Mouse (Mus musculus): ENCODE results near the gene Fam189b.

Fam189b gene

DNA sequence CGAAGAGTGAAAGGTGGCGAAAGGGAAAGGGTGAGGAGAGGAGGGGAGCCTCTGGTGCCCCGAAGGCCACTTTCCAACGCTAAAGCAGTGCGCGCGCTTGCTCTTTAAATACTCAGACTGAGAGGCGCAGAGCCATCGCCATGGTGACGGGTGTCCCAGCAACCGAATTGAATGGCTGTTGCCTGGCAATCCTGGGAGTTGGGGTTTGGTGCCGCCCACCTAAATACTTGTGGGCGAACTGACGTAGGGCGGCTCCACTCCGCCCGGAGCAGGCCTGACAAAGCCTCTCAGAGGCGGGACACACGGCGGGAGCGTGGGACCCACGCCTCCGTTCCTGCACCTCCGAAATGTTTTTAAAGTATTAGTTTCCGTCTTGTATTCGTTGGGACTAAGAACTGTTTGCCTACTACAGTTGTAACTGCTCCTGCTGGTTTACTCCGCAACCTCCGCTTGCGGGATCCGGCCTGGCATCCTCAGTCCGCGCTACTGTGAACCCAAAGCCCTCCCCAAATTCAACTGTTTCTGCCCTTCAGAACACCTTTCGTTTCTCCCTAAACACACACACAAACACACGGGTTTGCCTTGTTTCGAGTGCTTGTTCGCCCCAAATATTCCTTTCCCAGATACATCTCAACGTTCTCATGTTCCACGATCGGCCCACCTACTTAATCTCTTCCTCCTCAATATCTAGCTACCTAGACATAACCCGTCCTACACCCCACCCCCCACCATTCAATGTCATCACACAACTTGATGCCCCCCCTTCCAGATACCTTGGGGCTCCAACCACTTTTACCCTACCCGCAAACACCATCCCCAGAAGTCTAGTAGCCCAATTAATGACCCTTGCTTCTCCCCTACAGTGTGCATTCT, 44.6 kb downstream of the Fam189b start:
- DNase-seq (ENCODE audit: low read depth, low spot score), result no peak

DNA sequence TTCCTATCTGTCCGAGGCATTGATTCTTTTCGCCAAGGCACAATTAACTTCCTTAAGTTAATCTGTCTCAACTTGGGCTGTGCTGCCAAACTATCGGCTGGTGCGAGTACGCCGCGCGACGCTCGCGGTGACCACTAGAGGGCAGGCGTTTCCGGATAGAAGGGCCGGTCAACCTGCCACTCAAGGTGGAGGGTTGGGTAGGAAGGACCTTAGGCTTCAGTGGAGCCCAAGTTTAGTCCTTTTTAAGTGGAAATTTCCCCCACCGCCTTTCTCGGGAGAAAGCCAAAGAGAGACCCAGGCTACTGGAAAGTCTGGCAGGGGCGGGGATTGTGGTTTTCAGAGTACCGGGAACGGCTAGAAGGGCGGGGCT, 45.2 kb downstream of the Fam189b start:
- DNase-seq (ENCODE audit: low read depth, low spot score), result peak; percentile 87

DNA sequence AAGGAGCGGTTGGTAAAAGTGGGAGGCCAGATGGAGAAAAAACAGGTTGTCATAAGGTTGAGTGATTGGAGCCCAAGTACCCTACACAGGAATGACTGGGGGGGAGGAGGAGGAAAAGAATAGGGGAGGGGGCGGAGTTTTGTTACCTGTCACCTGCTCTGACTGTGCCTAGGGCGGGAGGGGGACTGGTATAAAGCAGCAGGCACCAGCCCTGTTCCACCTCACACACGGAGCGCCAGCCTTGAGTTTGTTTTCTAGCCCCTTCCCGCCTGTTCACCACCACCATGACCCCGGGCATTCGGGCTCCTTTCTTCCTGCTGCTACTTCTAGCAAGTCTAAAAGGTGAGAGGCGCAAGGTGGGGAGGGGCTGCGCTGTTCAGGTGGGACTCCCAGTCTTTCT, 45.9 kb downstream of the Fam189b start, which contains the start of gene Muc1:
Gene Muc1, plus strand, starts transcription at position 222 of the 400 bp plus-strand sequence.
- DNase-seq (ENCODE audit: low read depth, low spot score), result no peak

DNA sequence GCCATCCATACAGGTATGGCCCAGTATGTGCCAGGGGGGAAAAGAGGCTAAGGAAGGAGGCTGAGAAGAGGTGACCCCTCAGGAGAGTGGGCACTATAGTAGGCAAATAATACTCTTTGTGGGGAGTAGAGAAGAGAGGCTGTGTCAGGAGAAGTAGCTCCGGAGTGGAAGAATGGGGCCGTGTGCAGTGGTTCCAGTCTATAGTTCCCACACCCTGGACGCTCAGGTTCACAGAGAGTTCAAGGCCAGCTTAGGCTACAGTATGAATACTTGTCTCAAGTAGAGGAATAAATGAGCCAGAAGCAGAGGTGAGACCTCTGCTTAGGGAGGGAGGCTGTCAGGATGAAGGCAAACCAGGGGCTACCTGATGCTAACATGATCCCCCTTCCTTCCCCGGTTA, 46.3 kb downstream of the Fam189b start:
- no peak for DNase-seq (ENCODE audit: low read depth, low spot score)

DNA sequence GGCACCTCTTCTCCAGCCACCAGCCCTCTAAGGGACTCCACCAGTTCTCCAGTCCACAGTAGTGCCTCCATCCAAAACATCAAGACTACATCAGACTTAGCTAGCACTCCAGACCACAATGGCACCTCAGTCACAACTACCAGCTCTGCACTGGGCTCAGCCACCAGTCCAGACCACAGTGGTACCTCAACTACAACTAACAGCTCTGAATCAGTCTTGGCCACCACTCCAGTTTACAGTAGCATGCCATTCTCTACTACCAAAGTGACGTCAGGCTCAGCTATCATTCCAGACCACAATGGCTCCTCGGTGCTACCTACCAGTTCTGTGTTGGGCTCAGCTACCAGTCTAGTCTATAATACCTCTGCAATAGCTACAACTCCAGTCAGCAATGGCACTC, 47.6 kb downstream of the Fam189b start:
- DNase-seq (ENCODE audit: low read depth, low spot score), result no peak

GRCm38 (mm10) chr3:89231345-89231744, 48.4 kb downstream of the Fam189b start:
- no peak for DNase-seq (ENCODE audit: low read depth, low spot score)

DNA sequence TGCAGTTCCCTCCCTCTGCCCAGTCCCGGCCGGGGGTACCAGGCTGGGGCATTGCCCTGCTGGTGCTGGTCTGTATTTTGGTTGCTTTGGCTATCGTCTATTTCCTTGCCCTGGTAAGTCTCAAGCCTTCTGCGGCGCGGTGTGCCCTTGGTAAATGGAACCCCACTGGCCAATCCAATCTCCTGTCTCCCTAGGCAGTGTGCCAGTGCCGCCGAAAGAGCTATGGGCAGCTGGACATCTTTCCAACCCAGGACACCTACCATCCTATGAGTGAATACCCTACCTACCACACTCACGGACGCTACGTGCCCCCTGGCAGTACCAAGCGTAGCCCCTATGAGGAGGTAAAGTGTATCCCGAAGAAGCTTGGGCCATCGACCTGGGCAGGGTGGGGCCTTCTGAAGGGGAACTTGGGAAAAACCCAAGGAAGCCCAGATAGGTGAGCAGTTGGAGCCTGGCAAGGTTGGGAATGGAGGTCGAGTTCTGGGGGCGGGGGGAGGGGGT, 48.9 kb downstream of the Fam189b start:
- DNase-seq (ENCODE audit: low read depth, low spot score), result no peak

DNA sequence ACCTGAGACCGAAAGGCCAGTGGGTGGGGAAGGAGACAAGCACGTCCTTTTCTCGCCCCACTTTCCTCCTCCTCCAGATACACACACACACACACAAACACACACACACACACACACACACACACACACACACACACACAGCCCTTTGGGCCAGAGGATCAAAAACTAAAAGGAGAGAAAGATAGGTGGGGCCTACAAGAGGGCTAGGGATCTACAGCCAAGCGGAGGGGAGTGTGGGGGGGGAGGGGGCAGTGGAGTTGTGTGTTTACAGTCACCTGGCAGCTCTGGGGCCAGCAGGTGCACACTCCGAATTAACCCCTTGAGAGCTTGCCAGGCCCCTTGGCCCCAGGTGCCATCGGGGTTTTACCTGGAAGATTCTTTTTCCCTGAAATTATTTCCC, 49.7 kb downstream of the Fam189b start:
- DNase-seq (ENCODE audit: low read depth, low spot score), result no peak

DNA sequence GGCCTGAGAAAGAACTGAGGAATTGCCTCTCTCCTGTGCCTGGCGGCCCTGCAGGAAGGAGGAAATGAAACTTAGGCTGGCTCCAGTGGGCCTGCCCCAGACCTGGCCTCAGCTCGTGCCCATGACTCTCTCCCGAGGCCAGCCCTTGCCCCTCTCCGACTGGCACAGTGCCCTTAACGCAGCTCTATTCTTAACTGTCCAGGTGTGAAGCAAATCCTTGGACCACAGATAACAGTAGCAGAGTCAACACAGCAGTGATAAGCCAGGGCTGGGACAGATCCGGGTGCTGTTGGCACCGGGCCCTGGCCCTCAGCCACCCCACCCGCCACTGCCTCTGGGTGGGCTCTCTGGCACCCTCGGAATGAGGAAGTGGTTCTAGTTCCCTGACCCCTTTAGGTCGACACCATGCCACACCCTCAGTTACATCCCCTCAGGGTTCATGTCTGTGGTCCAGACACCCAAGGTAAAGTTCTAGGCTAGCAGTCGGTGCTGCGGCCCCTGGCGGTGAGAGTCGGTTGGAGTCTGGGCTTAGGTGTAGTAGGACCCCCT, 50.7 kb downstream of the Fam189b start:
- DNase-seq (ENCODE audit: low read depth, low spot score), result peak; percentile 79

DNA sequence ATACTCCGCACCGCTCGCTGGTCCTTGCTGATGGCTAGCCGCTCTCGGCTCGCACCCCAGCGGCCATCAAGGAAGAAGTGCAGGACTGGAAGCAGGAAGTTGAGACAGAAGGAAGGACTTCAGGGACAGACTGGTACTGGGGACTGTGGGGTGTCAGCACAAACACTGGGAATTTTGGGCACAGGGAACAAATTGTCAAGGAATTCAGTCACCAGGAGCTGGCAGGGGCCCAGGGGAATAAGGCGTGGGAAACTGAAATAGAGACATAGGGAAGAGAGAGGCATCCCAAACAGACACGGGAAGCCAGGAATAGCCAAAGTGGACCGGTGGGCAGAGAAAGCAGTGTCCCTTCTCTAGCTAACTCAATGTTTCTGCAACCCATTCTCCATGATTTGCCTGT, 53.6 kb downstream of the Fam189b start:
- DNase-seq (ENCODE audit: low read depth, low spot score), result no peak

DNA sequence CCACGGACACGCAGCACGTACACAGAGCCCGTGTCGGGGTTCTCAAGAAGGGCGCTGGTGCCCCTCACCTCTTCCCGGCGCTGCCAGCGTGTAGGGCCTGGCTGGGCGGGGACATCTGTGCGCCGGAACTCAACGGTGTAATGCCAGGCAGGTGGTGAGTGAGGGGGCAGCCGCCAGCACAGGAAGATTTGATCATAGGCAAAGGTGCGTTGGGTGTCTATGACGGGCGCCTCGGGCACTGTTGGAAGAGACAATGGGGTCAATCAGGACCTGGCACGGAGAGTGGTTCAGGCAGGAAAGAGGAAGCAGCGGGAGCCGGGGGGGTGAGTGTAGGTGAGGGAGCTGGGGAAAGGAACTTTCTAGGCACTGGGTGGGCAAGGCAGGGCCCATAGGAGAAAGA, 54.7 kb downstream of the Fam189b start:
- no peak for DNase-seq (ENCODE audit: low read depth, low spot score)

GRCm38 (mm10) chr3:89238494-89238893, 55.6 kb downstream of the Fam189b start:
- DNase-seq (ENCODE audit: low read depth, low spot score), result no peak
